Mouse (Mus musculus): ENCODE measurements at regions not wholly inside any gene's neighbourhood (a gene's known extent, or its start where the extent isn't known, plus 50 kb on each side); places are given as distances from the start of the nearest gene placed in this dataset.

- Histone ChIP-seq H3K9ac (replicated peaks; ENCODE audit: low read depth, low read length) (no peak overlapping the region), H3K36me3 (ENCODE audit: control insufficient read depth, insufficient read depth) (no peaks in the 10 kb centered on the region), H3K4me2 (ENCODE audit: low read length) (no peak overlapping the region), H3K27me3 (replicated peaks; ENCODE audit: control insufficient read depth, insufficient read depth, low read length) (no peaks in the 10 kb centered on the region), H3K9me3 (ENCODE audit: control insufficient read depth, low read length) (no peaks in the 10 kb centered on the region), H3K4me3 (replicated peaks; ENCODE audit: low read length) (no peak overlapping the region), H3K27ac (ENCODE audit: low read length) (no peak overlapping the region), H3K4me1 (replicated peaks; ENCODE audit: control insufficient read depth, insufficient read depth, low read length) (no peaks in the 10 kb centered on the region)
- 74% methylated on average over 2 of the region's 2 CpGs for whole genome bisulfite sequencing
- no peak for ATAC-seq
These were observed 113.1 kb downstream of the Cd55b start for GRCm38 (mm10) chr1:130309746-130310145.

GRCm38 (mm10) chr1:130301828-130302386 is 120.9 kb downstream of the Cd55b start:
- H3K4me3 ChIP-seq (replicated peaks; ENCODE audit: low read length) = no peak overlapping the region
- H3K36me3 ChIP-seq (ENCODE audit: control insufficient read depth, insufficient read depth) = no peaks in the 10 kb centered on the region
- no peak overlapping the region for H3K4me2 ChIP-seq (ENCODE audit: low read length)
- ATAC-seq = peak; percentile 68
- 22% methylated on average over 11 of the region's 11 CpGs for WGBS
- no peaks in the 10 kb centered on the region for H3K9me3 ChIP-seq (ENCODE audit: control insufficient read depth, low read length)
- no peaks in the 10 kb centered on the region for H3K27me3 ChIP-seq (replicated peaks; ENCODE audit: control insufficient read depth, insufficient read depth, low read length)
- H3K4me1 ChIP-seq (replicated peaks; ENCODE audit: control insufficient read depth, insufficient read depth, low read length) = peaks cover 16% of the 10 kb centered on the region
- no peak overlapping the region for H3K9ac ChIP-seq (replicated peaks; ENCODE audit: low read depth, low read length)
- no peak overlapping the region for H3K27ac ChIP-seq (ENCODE audit: low read length)

GRCm38 (mm10) chr1:130300065-130300815 is 122.6 kb downstream of the Cd55b start:
- ATAC-seq = peak; percentile 74
- Histone ChIP-seq H3K4me2 (ENCODE audit: low read length) (peak overlapping the region; percentile 45), H3K9me3 (ENCODE audit: control insufficient read depth, low read length) (no peaks in the 10 kb centered on the region), H3K27ac (ENCODE audit: low read length) (no peak overlapping the region), H3K9ac (replicated peaks; ENCODE audit: low read depth, low read length) (peak overlapping the region; percentile 36; the same call in 1 of the 2 replicates), H3K4me3 (replicated peaks; ENCODE audit: low read length) (peak overlapping the region; percentile 23; the same call in 1 of the 2 replicates), H3K4me1 (replicated peaks; ENCODE audit: control insufficient read depth, insufficient read depth, low read length) (peaks cover 16% of the 10 kb centered on the region), H3K27me3 (replicated peaks; ENCODE audit: control insufficient read depth, insufficient read depth, low read length) (no peaks in the 10 kb centered on the region), H3K36me3 (ENCODE audit: control insufficient read depth, insufficient read depth) (no peaks in the 10 kb centered on the region)
- WGBS = 4% methylated on average over 13 of the region's 13 CpGs

- Histone ChIP-seq H3K9ac (replicated peaks; ENCODE audit: low read depth, low read length) (0 out of 2 replicates have a peak overlapping the region, but pooled peaks have one; percentile 36), H3K4me2 (ENCODE audit: low read length) (peak overlapping the region; percentile 45), H3K4me3 (replicated peaks; ENCODE audit: low read length) (no peak overlapping the region), H3K36me3 (ENCODE audit: control insufficient read depth, insufficient read depth) (no peaks in the 10 kb centered on the region), H3K9me3 (ENCODE audit: control insufficient read depth, low read length) (no peaks in the 10 kb centered on the region), H3K27ac (ENCODE audit: low read length) (no peak overlapping the region), H3K27me3 (replicated peaks; ENCODE audit: control insufficient read depth, insufficient read depth, low read length) (no peaks in the 10 kb centered on the region), H3K4me1 (replicated peaks; ENCODE audit: control insufficient read depth, insufficient read depth, low read length) (peaks cover 16% of the 10 kb centered on the region)
- no peak for ATAC-seq
- WGBS = 15% methylated on average over 4 of the region's 4 CpGs
These were observed 123.2 kb downstream of the Cd55b start for GRCm38 (mm10) chr1:130299641-130300040.

GRCm38 (mm10) chr1:130299069-130299468 is 123.7 kb downstream of the Cd55b start:
- no peak for ATAC-seq
- WGBS = 60% methylated on average over 3 of the region's 3 CpGs
- H3K9me3 ChIP-seq (ENCODE audit: control insufficient read depth, low read length) = no peaks in the 10 kb centered on the region
- H3K4me3 ChIP-seq (replicated peaks; ENCODE audit: low read length) = no peak overlapping the region
- no peak overlapping the region for H3K4me2 ChIP-seq (ENCODE audit: low read length)
- no peaks in the 10 kb centered on the region for H3K36me3 ChIP-seq (ENCODE audit: control insufficient read depth, insufficient read depth)
- no peak overlapping the region for H3K9ac ChIP-seq (replicated peaks; ENCODE audit: low read depth, low read length)
- H3K4me1 ChIP-seq (replicated peaks; ENCODE audit: control insufficient read depth, insufficient read depth, low read length) = peaks cover 16% of the 10 kb centered on the region
- no peak overlapping the region for H3K27ac ChIP-seq (ENCODE audit: low read length)
- H3K27me3 ChIP-seq (replicated peaks; ENCODE audit: control insufficient read depth, insufficient read depth, low read length) = no peaks in the 10 kb centered on the region

- Histone ChIP-seq H3K4me2 (ENCODE audit: low read length) (no peak overlapping the region), H3K4me1 (replicated peaks; ENCODE audit: control insufficient read depth, insufficient read depth, low read length) (peaks cover 16% of the 10 kb centered on the region), H3K36me3 (ENCODE audit: control insufficient read depth, insufficient read depth) (no peaks in the 10 kb centered on the region), H3K9me3 (ENCODE audit: control insufficient read depth, low read length) (no peaks in the 10 kb centered on the region), H3K9ac (replicated peaks; ENCODE audit: low read depth, low read length) (no peak overlapping the region), H3K27ac (ENCODE audit: low read length) (no peak overlapping the region), H3K4me3 (replicated peaks; ENCODE audit: low read length) (no peak overlapping the region), H3K27me3 (replicated peaks; ENCODE audit: control insufficient read depth, insufficient read depth, low read length) (no peaks in the 10 kb centered on the region)
- ATAC-seq = no peak
- 86% methylated on average over 1 of the region's 1 CpGs for WGBS
These were observed 124.2 kb downstream of the Cd55b start for GRCm38 (mm10) chr1:130298636-130299035.

GRCm38 (mm10) chr1:130297471-130297870 is 125.3 kb downstream of the Cd55b start:
- H3K9ac ChIP-seq (replicated peaks; ENCODE audit: low read depth, low read length) = no peak overlapping the region
- H3K36me3 ChIP-seq (ENCODE audit: control insufficient read depth, insufficient read depth) = no peaks in the 10 kb centered on the region
- ATAC-seq = peak; percentile 72
- H3K9me3 ChIP-seq (ENCODE audit: control insufficient read depth, low read length) = no peaks in the 10 kb centered on the region
- H3K4me3 ChIP-seq (replicated peaks; ENCODE audit: low read length) = no peak overlapping the region
- WGBS = 25% methylated on average over 2 of the region's 2 CpGs
- H3K27me3 ChIP-seq (replicated peaks; ENCODE audit: control insufficient read depth, insufficient read depth, low read length) = no peaks in the 10 kb centered on the region
- H3K4me2 ChIP-seq (ENCODE audit: low read length) = no peak overlapping the region
- peaks cover 16% of the 10 kb centered on the region for H3K4me1 ChIP-seq (replicated peaks; ENCODE audit: control insufficient read depth, insufficient read depth, low read length)
- no peak overlapping the region for H3K27ac ChIP-seq (ENCODE audit: low read length)

GRCm38 (mm10) chr1:130285882-130286281 is 136.9 kb downstream of the Cd55b start:
- no peak for ATAC-seq
- Histone ChIP-seq H3K4me2 (ENCODE audit: low read length) (no peak overlapping the region), H3K27me3 (replicated peaks; ENCODE audit: control insufficient read depth, insufficient read depth, low read length) (no peaks in the 10 kb centered on the region), H3K9me3 (ENCODE audit: control insufficient read depth, low read length) (no peaks in the 10 kb centered on the region), H3K4me3 (replicated peaks; ENCODE audit: low read length) (no peak overlapping the region), H3K27ac (ENCODE audit: low read length) (no peak overlapping the region), H3K36me3 (ENCODE audit: control insufficient read depth, insufficient read depth) (no peaks in the 10 kb centered on the region), H3K9ac (replicated peaks; ENCODE audit: low read depth, low read length) (no peak overlapping the region), H3K4me1 (replicated peaks; ENCODE audit: control insufficient read depth, insufficient read depth, low read length) (no peaks in the 10 kb centered on the region)
- 77% methylated on average over 6 of the region's 6 CpGs for WGBS

- Histone ChIP-seq H3K4me3 (replicated peaks; ENCODE audit: low read length) (no peak overlapping the region), H3K4me2 (ENCODE audit: low read length) (no peak overlapping the region), H3K9me3 (ENCODE audit: control insufficient read depth, low read length) (peaks cover 4% of the 10 kb centered on the region; the same call in 1 of the 2 replicates), H3K9ac (replicated peaks; ENCODE audit: low read depth, low read length) (no peak overlapping the region), H3K4me1 (replicated peaks; ENCODE audit: control insufficient read depth, insufficient read depth, low read length) (no peaks in the 10 kb centered on the region), H3K27ac (ENCODE audit: low read length) (no peak overlapping the region), H3K36me3 (ENCODE audit: control insufficient read depth, insufficient read depth) (no peaks in the 10 kb centered on the region), H3K27me3 (replicated peaks; ENCODE audit: control insufficient read depth, insufficient read depth, low read length) (no peaks in the 10 kb centered on the region)
- WGBS = 84% methylated on average over 3 of the region's 3 CpGs
- no peak for ATAC-seq
These were observed 140.7 kb downstream of the Cd55b start for GRCm38 (mm10) chr1:130282153-130282552.

Measured in forebrain, embryonic 16.5 days (tissue).